Mouse (Mus musculus) adrenal gland, postnatal 4 days (tissue): ENCODE measurements around the gene Fbxl17. TPM values are rescaled to one million over a fixed set of nuclear protein-coding genes. Genes with fewer than 3 reads are reported as not detected.

ENCODE experiments used
- microRNA-seq: library from miRNA; unstranded; fragments of <30 nt; microRNA quantifications from one replicate; pipeline ENCODE4 v1.2.0, GENCODE M21; 2021
- total RNA-seq, 2 experiments: library from RNA; stranded (reverse); gene quantifications; 2 replicates each; pipeline ENCODE4 v1.2.3; 2021

Fbxl17 gene
- total RNA-seq, 2 experiments from 2014 or later, result 40.3 to 44.5 TPM

Small RNAs within 50 kb of the gene (microRNA-seq; reads per million reads assigned to microRNA genes)
- not detected for gene Gm24813
